Mouse (Mus musculus): ENCODE data around the gene Pla2g4b.

Gene Pla2g4b

DNA sequence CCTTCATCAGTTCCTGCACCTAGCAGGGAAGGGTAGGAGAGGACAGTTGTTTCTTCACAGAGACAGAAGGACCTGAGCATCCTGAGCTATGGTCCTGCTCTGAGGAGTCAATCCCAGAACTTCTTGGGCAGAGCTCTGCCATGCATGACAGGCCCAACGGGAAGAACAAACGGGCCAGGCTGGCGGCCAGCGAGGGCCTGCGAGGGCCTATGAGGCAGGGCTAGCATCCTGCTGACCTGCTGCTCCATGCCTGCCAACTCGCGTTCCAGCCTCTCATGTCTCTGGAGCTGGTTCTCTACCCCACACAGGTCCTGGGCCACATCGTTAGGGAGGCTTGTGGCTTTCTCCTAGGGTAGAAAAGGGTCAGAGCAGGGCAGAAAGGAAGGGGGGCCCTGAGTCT, 29.0 kb downstream of the Pla2g4b start:
- peak; percentile 14 for DNase-seq (ENCODE audit: inconsistent ontology term)

DNA sequence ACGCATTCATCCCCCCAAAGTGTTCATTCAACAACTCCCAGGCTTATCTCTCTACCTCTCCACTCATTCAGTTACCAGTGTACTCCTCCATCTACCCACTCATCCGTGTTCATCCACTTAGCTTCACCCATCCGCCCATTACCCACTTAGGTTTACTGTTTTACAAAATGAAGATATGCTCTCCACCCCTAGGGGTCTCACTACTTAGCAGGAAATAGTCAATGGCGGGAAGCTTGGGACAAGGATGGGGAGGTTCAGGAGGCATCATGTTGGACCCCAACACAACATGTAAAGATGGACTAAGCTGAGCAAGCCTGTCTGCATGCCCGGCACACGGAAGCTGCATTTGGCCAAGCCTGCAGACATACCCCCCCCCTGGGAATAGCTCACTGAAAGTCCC, 31.4 kb downstream of the Pla2g4b start:
- DNase-seq (ENCODE audit: inconsistent ontology term), result no peak

- no peak for DNase-seq (ENCODE audit: inconsistent ontology term)
Measured at GRCm38 (mm10) chr2:120065243-120065642, 32.0 kb downstream of the Pla2g4b start.

DNA sequence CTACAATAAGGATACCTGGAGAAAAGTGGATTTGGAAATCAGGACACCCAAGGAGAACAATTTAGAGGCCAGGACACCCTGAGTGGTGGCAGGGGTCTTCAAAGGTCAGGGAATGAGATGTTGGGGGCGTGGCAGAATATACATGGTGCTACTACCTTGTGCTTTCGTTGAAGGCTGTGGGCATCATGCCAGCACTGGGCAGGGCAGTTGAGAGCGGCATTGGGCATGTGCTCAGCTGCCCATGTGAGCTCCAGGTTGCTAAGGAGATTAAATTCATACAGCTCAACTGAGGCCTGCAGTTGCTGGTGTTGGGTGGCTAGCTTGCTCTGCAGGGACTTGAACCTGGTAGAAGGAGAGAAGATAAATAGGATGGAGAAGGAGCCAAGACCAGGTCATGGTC, 33.0 kb downstream of the Pla2g4b start:
- DNase-seq (ENCODE audit: inconsistent ontology term), result no peak

DNA sequence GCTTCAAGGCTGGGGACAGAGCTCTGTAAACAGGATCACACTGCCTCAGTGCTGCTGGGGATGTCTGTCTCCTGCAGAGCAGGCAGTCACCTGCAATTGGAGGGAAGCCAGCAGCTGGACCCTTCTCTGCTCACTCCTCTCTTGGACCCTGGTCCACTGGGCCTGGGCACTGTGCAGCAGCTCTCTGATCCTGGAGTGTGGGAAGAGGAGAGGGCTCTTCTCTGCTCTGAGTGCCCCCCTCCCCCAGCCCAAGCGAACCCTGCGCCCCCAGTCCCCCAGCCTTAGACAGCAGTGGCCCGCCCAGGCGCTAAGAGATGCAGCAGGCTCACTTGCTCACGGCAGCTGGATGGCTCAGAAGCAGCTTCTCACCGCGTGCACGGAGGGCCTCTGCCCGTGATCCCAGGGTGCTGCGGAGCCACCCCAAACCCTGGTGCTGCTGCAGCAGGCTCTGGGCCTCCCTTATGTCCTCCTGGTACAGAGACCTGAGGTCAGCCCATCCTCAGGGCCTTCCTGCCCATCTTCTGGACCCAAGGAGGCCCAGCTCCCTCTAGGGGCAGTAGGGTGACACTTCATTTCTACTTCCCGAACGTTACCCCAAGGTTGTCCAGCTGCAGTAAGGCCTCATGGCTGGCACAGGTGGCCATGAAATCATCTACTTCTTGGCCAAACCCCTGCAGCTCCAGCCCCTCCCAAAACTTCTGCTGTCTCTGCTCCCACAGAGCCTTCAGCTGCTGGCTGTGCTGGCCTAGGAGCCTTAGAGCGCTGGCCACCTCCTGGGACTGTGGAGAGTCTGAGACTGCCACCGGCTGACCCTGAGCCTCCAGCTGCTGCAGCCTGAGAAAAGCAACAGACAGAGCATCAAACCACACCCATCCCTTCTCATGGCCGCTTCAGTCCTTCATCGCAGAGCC, 35.6 kb downstream of the Pla2g4b start:
- peak; percentile 45 for DNase-seq (ENCODE audit: inconsistent ontology term)

GRCm38 (mm10) chr2:120069466-120069990, 36.3 kb downstream of the Pla2g4b start:
- DNase-seq (ENCODE audit: inconsistent ontology term), result no peak

GRCm38 (mm10) chr2:120074096-120074495, 40.9 kb downstream of the Pla2g4b start:
- DNase-seq (ENCODE audit: inconsistent ontology term), result no peak

GRCm38 (mm10) chr2:120076076-120076705, 43.0 kb downstream of the Pla2g4b start:
- peak; percentile 70 for DNase-seq (ENCODE audit: inconsistent ontology term)

DNA sequence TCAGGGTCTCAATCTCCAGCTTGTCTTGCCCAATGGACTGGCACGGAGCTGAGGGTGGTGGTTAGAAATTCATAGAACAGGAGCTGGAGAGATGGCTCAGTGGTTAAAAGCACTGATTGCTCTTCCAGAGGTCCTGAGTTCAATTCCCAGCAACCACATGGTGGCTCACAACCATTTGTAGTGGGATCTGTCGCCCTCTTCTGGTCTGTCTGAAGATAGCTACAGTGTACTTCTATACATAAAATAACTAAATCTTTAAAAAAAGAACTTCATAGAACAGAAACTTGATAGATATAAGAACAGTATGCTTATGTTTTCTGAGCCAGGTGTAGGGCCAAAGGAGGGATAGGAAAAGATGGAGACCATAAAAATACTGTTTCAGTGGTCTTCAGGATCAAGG, 49.2 kb downstream of the Pla2g4b start:
- no peak for DNase-seq (ENCODE audit: inconsistent ontology term)

GRCm38 (mm10) chr2:120084593-120085361, 51.6 kb downstream of the Pla2g4b start:
- DNase-seq (ENCODE audit: inconsistent ontology term), result peak; percentile 26

- DNase-seq (ENCODE audit: inconsistent ontology term), result no peak
Measured at GRCm38 (mm10) chr2:120086038-120086437, 52.8 kb downstream of the Pla2g4b start.

DNA sequence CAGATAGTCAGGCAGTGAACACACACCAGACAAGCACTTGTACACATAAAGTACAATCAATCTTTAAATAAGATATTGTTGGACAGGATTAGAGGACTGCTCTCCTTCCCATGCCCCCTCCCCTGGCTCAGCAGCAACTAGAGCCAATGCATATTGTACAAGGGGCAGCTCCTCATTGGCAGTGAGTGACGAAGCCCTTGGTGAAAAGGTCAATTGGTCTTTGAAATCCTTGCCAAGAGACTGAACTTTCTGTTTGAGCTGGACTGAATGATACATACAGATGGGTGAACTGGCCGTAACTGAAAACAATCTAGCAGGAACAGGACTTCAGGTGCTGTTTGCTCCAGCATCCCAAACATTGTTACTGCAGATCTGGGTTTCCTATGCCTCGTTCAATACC, 54.2 kb downstream of the Pla2g4b start:
- DNase-seq (ENCODE audit: inconsistent ontology term), result no peak

DNA sequence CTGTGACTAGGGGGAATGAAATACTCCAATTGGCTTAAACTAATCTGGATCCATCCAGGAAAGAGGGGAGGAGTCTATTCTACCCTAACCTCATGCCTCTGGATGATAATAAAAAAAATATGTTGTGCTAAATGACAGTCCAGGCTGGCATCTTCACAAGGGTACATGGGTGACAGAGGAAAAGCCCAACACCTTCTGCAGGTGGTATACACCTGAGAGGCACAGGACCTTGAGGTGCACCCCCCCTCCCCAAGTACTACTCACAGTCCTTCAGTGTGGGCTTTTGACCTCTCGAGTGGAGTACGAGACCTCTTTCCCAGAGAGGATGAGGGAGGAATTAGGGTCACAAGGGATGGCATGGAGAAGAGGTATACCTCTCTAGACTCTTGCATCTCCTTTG, 54.7 kb downstream of the Pla2g4b start:
- no peak for DNase-seq (ENCODE audit: inconsistent ontology term)

DNA sequence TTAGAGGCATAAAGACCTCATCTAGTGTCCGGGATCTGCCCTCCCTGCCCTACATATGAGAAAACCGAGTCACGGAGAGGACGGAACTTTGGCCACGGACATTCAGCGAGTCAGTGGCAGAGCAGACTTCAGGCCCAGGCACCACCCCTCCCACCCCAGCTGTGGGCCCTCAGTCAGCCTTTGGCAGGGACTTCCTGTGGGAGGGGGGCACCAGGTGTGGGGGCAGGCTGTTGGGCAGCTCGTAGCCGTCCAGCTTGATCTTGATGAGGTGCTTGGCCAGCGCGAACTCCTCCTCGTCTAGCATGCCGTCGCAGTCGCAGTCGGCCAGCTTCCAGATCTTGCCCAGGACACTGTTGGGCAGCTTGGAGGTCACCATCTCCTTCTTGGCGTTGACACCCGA, 57.8 kb downstream of the Pla2g4b start:
- DNase-seq (ENCODE audit: inconsistent ontology term), result no peak

All from Muller cell, postnatal 12 days (primary cell).